14 mouse cellular contexts compared by ENCODE assay signal in the genomic region with DNA sequence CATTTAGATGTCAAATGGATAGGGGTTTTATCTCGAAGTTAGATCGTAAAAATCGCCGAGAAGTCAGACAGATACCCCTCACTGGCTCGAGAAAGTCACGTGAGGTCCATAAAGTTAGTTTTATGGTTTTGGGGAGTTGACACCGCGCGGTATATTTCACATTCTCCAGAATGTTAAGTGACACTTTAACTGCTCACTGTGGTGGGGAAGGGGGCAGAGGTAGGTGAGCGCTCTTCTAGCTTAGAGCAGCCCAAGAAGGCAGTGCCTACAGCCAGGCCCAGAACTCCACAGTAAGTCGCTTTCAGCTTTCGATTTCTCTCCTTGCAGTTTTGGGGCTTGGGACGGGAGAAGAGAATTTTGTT. TPM values are rescaled to one million over a fixed set of nuclear protein-coding genes. Genes with fewer than 3 reads are reported as not detected.
DNase-seq lines count a peak whose midpoint lies in the region; ATAC-seq and TF ChIP-seq lines count a peak whose summit lies in the region.
"Had no signal": no experiment of that assay in that cellular context is flagged by ENCODE, and none has a peak within 500 bp of the region (broad histone marks: within the 10 kb centered on the region; RNA-seq: fewer than 3 reads in every experiment).

No protein-coding gene starts in this region.

- ATAC-seq in lung, embryonic 14.5 days (ENCODE audit: insufficient read depth) = no peak
- no peak for ATAC-seq in intestine, embryonic 16.5 days
- no peak for ATAC-seq in stomach, embryonic 14.5 days (ENCODE audit: insufficient number of reproducible peaks, insufficient read depth, low FRiP score, low read depth)
- ATAC-seq in erythroid progenitor cell, adult 5-6 weeks (replicated peaks; ENCODE audit: low FRiP score, poor library complexity, severe bottlenecking) = no peak
- no peak for ATAC-seq in forebrain, embryonic 13.5 days

- 17% methylated on average over 13 of the region's 13 CpGs for WGBS in lung, embryonic 14.5 days
- 11% methylated on average over 13 of the region's 13 CpGs for WGBS in intestine, embryonic 16.5 days
- 16% methylated on average over 13 of the region's 13 CpGs for WGBS in stomach, embryonic 14.5 days
- 3% methylated on average over 13 of the region's 13 CpGs for WGBS in forebrain, embryonic 13.5 days

- peaks cover 14% of the 10 kb centered on the region for H3K36me3 ChIP-seq in lung, embryonic 14.5 days (ENCODE audit: insufficient read depth)
- no peaks in the 10 kb centered on the region for H3K36me3 ChIP-seq in intestine, embryonic 16.5 days (ENCODE audit: control insufficient read depth, insufficient read depth, low read length)
- H3K36me3 ChIP-seq in stomach, embryonic 14.5 days (ENCODE audit: control insufficient read depth, insufficient read depth, low read length) = no peaks in the 10 kb centered on the region
- H3K36me3 ChIP-seq in forebrain, embryonic 13.5 days (ENCODE audit: poor library complexity, severe bottlenecking) = no peaks in the 10 kb centered on the region

- H3K27me3 ChIP-seq in lung, embryonic 14.5 days (ENCODE audit: insufficient read depth, low read length) = peaks cover 64% of the 10 kb centered on the region
- peaks cover 7% of the 10 kb centered on the region; the same call in 1 of the 2 replicates for H3K27me3 ChIP-seq in intestine, embryonic 16.5 days (replicated peaks; ENCODE audit: control insufficient read depth, insufficient read depth, low read length)
- H3K27me3 ChIP-seq in stomach, embryonic 14.5 days (ENCODE audit: control insufficient read depth, insufficient read depth, low read length) = peaks cover 4% of the 10 kb centered on the region; the same call in 1 of the 2 replicates
- peaks cover 100% of the 10 kb centered on the region for H3K27me3 ChIP-seq in forebrain, embryonic 13.5 days

- H3K4me1 ChIP-seq in lung, embryonic 14.5 days (ENCODE audit: insufficient read depth) = no peaks in the 10 kb centered on the region
- H3K4me1 ChIP-seq in intestine, embryonic 16.5 days (ENCODE audit: control insufficient read depth, insufficient read depth, low read length) = peaks cover 29% of the 10 kb centered on the region
- peaks cover 6% of the 10 kb centered on the region; the same call in 1 of the 2 replicates for H3K4me1 ChIP-seq in stomach, embryonic 14.5 days (ENCODE audit: control insufficient read depth, insufficient read depth, low read length)
- H3K4me1 ChIP-seq in forebrain, embryonic 13.5 days = peaks cover 7% of the 10 kb centered on the region; the same call in 1 of the 2 replicates

- H3K27ac ChIP-seq in lung, embryonic 14.5 days (ENCODE audit: low read depth) = peak overlapping the region; percentile 100
- H3K27ac ChIP-seq in intestine, embryonic 16.5 days (ENCODE audit: low read length) = peak overlapping the region; percentile 81
- H3K27ac ChIP-seq in stomach, embryonic 14.5 days (ENCODE audit: low read length) = peak overlapping the region; percentile 100
- no peak overlapping the region for H3K27ac ChIP-seq in layer of hippocampus, adult 2 months
- H3K27ac ChIP-seq in forebrain, embryonic 13.5 days = no peak overlapping the region

- no peak for TF ChIP-seq CTCF in lung, embryonic 14.5 days (IDR thresholded peaks at IDR 0.05; ENCODE audit: low read depth)
- TF ChIP-seq CTCF in layer of hippocampus, adult 2 months (conservative IDR thresholded peaks at IDR 0.05) = no peak

- H3K9me3 ChIP-seq in lung, embryonic 14.5 days (ENCODE audit: low read depth, low read length) = no peaks in the 10 kb centered on the region
- H3K9me3 ChIP-seq in intestine, embryonic 16.5 days (ENCODE audit: control insufficient read depth, low read length) = no peaks in the 10 kb centered on the region
- no peaks in the 10 kb centered on the region for H3K9me3 ChIP-seq in stomach, embryonic 14.5 days (ENCODE audit: control insufficient read depth, low read depth, low read length)
- H3K9me3 ChIP-seq in forebrain, embryonic 13.5 days (replicated peaks) = no peaks in the 10 kb centered on the region

- peak overlapping the region; percentile 72 for H3K4me3 ChIP-seq in lung, embryonic 14.5 days (ENCODE audit: low read depth, low read length)
- peak overlapping the region; percentile 50 for H3K4me3 ChIP-seq in intestine, embryonic 16.5 days (ENCODE audit: low read length)
- peak overlapping the region; percentile 47 for H3K4me3 ChIP-seq in stomach, embryonic 14.5 days (ENCODE audit: low read depth, low read length)
- H3K4me3 ChIP-seq in layer of hippocampus, adult 2 months = no peak overlapping the region
- H3K4me3 ChIP-seq in forebrain, embryonic 13.5 days = no peak overlapping the region
- H3K4me3 ChIP-seq: megakaryocyte, embryonic 14.5 days had no signal

- no peak for DNase-seq in lung, embryonic 14.5 days
- DNase-seq in lung, adult 18-20 months = no peak
- DNase-seq in kidney, postnatal 25 days = peak; percentile 59 to 72
- no peak for DNase-seq in layer of hippocampus, adult 2 months (ENCODE audit: low spot score in 2 of 2)
- DNase-seq: adrenal gland, adult 8-10 months; gastrocnemius, postnatal 10 days had no signal

- peak overlapping the region; percentile 84 for H3K4me2 ChIP-seq in lung, embryonic 14.5 days
- H3K4me2 ChIP-seq in intestine, embryonic 16.5 days (ENCODE audit: low read depth, low read length) = peak overlapping the region; percentile 79
- peak overlapping the region; percentile 95 for H3K4me2 ChIP-seq in stomach, embryonic 14.5 days (replicated peaks; ENCODE audit: low read depth, low read length)
- no peak overlapping the region for H3K4me2 ChIP-seq in forebrain, embryonic 13.5 days

- peak overlapping the region; percentile 99 for H3K9ac ChIP-seq in lung, embryonic 14.5 days
- peak overlapping the region; percentile 81 for H3K9ac ChIP-seq in intestine, embryonic 16.5 days (ENCODE audit: low read depth, low read length)
- H3K9ac ChIP-seq in stomach, embryonic 14.5 days (replicated peaks; ENCODE audit: low read depth, low read length) = peak overlapping the region; percentile 83
- H3K9ac ChIP-seq in forebrain, embryonic 13.5 days = no peak overlapping the region

RNA-seq across cellular contexts. Expression of gene Hoxb5, which starts 3.8 kb away (rescaled TPM):
- 65.9 and 76.1 TPM in 2 replicates for polyA plus RNA-seq in lung, embryonic 14.5 days (2014; fragmentation: Nextera tagmentation; extraction: Ambion mirVana)
- 26.4 and 28.7 TPM in 2 replicates for polyA plus RNA-seq in intestine, embryonic 16.5 days (2015; fragmentation: Nextera tagmentation; extraction: Ambion mirVana)
- polyA plus RNA-seq in stomach, embryonic 14.5 days (2014; fragmentation: Nextera tagmentation; extraction: Ambion mirVana) = 21.2 and 23.3 TPM in 2 replicates
- not detected for total RNA-seq in layer of hippocampus, adult 2 months (2021)
- total RNA-seq in erythroid progenitor cell, adult 5-6 weeks (2015; ENCODE audit: low replicate concordance) = not detected in 2 replicates
- total RNA-seq in erythroid progenitor cell, adult 5-6 weeks (2017; ENCODE audit: low replicate concordance) = not detected in 2 replicates
- 0.09 TPM in 1 of 2 replicates, not detected in the other for polyA plus RNA-seq in forebrain, embryonic 13.5 days (2015; fragmentation: Nextera tagmentation; extraction: Ambion mirVana)
- total RNA-seq: common myeloid progenitor, adult 5-6 weeks; layer of hippocampus, adult 8-10 months had no signal

RNA-seq across cellular contexts. Expression of gene Hoxb4, which starts 11.2 kb away (rescaled TPM):
- polyA plus RNA-seq in lung, embryonic 14.5 days (2014; fragmentation: Nextera tagmentation; extraction: Ambion mirVana) = 3.8 and 3.9 TPM in 2 replicates
- polyA plus RNA-seq in intestine, embryonic 16.5 days (2015; fragmentation: Nextera tagmentation; extraction: Ambion mirVana) = 1.8 and 2.0 TPM in 2 replicates
- 3.5 and 3.7 TPM in 2 replicates for polyA plus RNA-seq in stomach, embryonic 14.5 days (2014; fragmentation: Nextera tagmentation; extraction: Ambion mirVana)
- not detected for total RNA-seq in layer of hippocampus, adult 2 months (2021)
- 1.3 TPM in 1 of 2 replicates, not detected in the other for total RNA-seq in erythroid progenitor cell, adult 5-6 weeks (2015; ENCODE audit: low replicate concordance)
- not detected in 2 replicates for total RNA-seq in erythroid progenitor cell, adult 5-6 weeks (2017; ENCODE audit: low replicate concordance)
- not detected in 2 replicates for polyA plus RNA-seq in forebrain, embryonic 13.5 days (2015; fragmentation: Nextera tagmentation; extraction: Ambion mirVana)

RNA-seq across cellular contexts. Expression of gene Hoxb6, which starts 14.6 kb away (rescaled TPM):
- 19.7 and 24.4 TPM in 2 replicates for polyA plus RNA-seq in lung, embryonic 14.5 days (2014; fragmentation: Nextera tagmentation; extraction: Ambion mirVana)
- polyA plus RNA-seq in intestine, embryonic 16.5 days (2015; fragmentation: Nextera tagmentation; extraction: Ambion mirVana) = 11.1 and 11.3 TPM in 2 replicates
- polyA plus RNA-seq in stomach, embryonic 14.5 days (2014; fragmentation: Nextera tagmentation; extraction: Ambion mirVana) = 12.4 TPM in 2 replicates
- not detected for total RNA-seq in layer of hippocampus, adult 2 months (2021)
- not detected in 2 replicates for total RNA-seq in erythroid progenitor cell, adult 5-6 weeks (2015; ENCODE audit: low replicate concordance)
- not detected in 2 replicates for total RNA-seq in erythroid progenitor cell, adult 5-6 weeks (2017; ENCODE audit: low replicate concordance)
- polyA plus RNA-seq in forebrain, embryonic 13.5 days (2015; fragmentation: Nextera tagmentation; extraction: Ambion mirVana) = not detected in 2 replicates
- total RNA-seq: common myeloid progenitor, adult 5-6 weeks; layer of hippocampus, adult 8-10 months had no signal
- polyA plus RNA-seq: heart, postnatal 0 days had no signal

RNA-seq across cellular contexts. Expression of gene Hoxb3, which starts 16.2 kb away (rescaled TPM):
- polyA plus RNA-seq in lung, embryonic 14.5 days (2014; fragmentation: Nextera tagmentation; extraction: Ambion mirVana) = 3.9 and 6.3 TPM in 2 replicates
- polyA plus RNA-seq in intestine, embryonic 16.5 days (2015; fragmentation: Nextera tagmentation; extraction: Ambion mirVana) = 1.4 and 1.5 TPM in 2 replicates
- polyA plus RNA-seq in stomach, embryonic 14.5 days (2014; fragmentation: Nextera tagmentation; extraction: Ambion mirVana) = 3.6 and 4.7 TPM in 2 replicates
- total RNA-seq in layer of hippocampus, adult 2 months (2021) = not detected
- total RNA-seq in erythroid progenitor cell, adult 5-6 weeks (2015; ENCODE audit: low replicate concordance) = not detected in 2 replicates
- not detected in 2 replicates for total RNA-seq in erythroid progenitor cell, adult 5-6 weeks (2017; ENCODE audit: low replicate concordance)
- polyA plus RNA-seq in forebrain, embryonic 13.5 days (2015; fragmentation: Nextera tagmentation; extraction: Ambion mirVana) = not detected in 2 replicates
- total RNA-seq: layer of hippocampus, adult 8-10 months had no signal

RNA-seq across cellular contexts. Expression of gene Hoxb7, which starts 20.5 kb away (rescaled TPM):
- polyA plus RNA-seq in lung, embryonic 14.5 days (2014; fragmentation: Nextera tagmentation; extraction: Ambion mirVana) = 2.1 and 3.5 TPM in 2 replicates
- polyA plus RNA-seq in intestine, embryonic 16.5 days (2015; fragmentation: Nextera tagmentation; extraction: Ambion mirVana) = 10.0 and 11.3 TPM in 2 replicates
- polyA plus RNA-seq in stomach, embryonic 14.5 days (2014; fragmentation: Nextera tagmentation; extraction: Ambion mirVana) = 8.4 and 14.0 TPM in 2 replicates
- total RNA-seq in layer of hippocampus, adult 2 months (2021) = not detected
- not detected in 2 replicates for total RNA-seq in erythroid progenitor cell, adult 5-6 weeks (2015; ENCODE audit: low replicate concordance)
- total RNA-seq in erythroid progenitor cell, adult 5-6 weeks (2017; ENCODE audit: low replicate concordance) = not detected in 2 replicates
- not detected in 2 replicates for polyA plus RNA-seq in forebrain, embryonic 13.5 days (2015; fragmentation: Nextera tagmentation; extraction: Ambion mirVana)
- total RNA-seq: common myeloid progenitor, adult 5-6 weeks; layer of hippocampus, adult 8-10 months had no signal

Comparison
In these comparisons a context has a peak if more than half of its experiments do, and no peak if none do; other contexts are left out.
1. DNase-seq: peak in kidney, postnatal 25 days (2 of 2); none in lung, embryonic 14.5 days (single experiment), lung, adult 18-20 months (0 of 2) and layer of hippocampus, adult 2 months (0 of 2).
2. H3K27ac ChIP-seq: peak in lung, embryonic 14.5 days (single experiment), intestine, embryonic 16.5 days (single experiment) and stomach, embryonic 14.5 days (single experiment); none in layer of hippocampus, adult 2 months (single experiment) and forebrain, embryonic 13.5 days (single experiment).
3. H3K4me3 ChIP-seq: peak in lung, embryonic 14.5 days (single experiment), intestine, embryonic 16.5 days (single experiment) and stomach, embryonic 14.5 days (single experiment); none in layer of hippocampus, adult 2 months (single experiment) and forebrain, embryonic 13.5 days (single experiment).
4. RNA of gene Hoxb5, which starts 3.8 kb away (polyA plus RNA-seq): 65.9 to 76.1 TPM in lung, embryonic 14.5 days, 26.4 to 28.7 TPM in intestine, embryonic 16.5 days and 21.2 to 23.3 TPM in stomach, embryonic 14.5 days; 0.09 TPM in forebrain, embryonic 13.5 days; every median in the first group is over 10 times any median in the second.
5. RNA of gene Hoxb6, which starts 14.6 kb away (polyA plus RNA-seq): 19.7 to 24.4 TPM in lung, embryonic 14.5 days, 12.4 TPM in stomach, embryonic 14.5 days and 11.1 to 11.3 TPM in intestine, embryonic 16.5 days; not detected in forebrain, embryonic 13.5 days; every median in the first group is over 10 times any median in the second.